Mouse (Mus musculus): ENCODE data around the gene A2ml1. TPM values are rescaled to one million over a fixed set of nuclear protein-coding genes. Genes with fewer than 3 reads are reported as not detected.
A peak's percentile ranks its signal among the peaks of the same experiment; 100 is the strongest.
"Not testable (repeated sequence)": the region's sequence is repeated elsewhere in the genome, so short reads cannot be mapped to it uniquely, and the experiment has no call there.

A2ml1 gene
- 0.08 and 0.15 TPM in 2 replicates for polyA plus RNA-seq (2016; fragmentation: Nextera tagmentation; extraction: Ambion mirVana)

DNA sequence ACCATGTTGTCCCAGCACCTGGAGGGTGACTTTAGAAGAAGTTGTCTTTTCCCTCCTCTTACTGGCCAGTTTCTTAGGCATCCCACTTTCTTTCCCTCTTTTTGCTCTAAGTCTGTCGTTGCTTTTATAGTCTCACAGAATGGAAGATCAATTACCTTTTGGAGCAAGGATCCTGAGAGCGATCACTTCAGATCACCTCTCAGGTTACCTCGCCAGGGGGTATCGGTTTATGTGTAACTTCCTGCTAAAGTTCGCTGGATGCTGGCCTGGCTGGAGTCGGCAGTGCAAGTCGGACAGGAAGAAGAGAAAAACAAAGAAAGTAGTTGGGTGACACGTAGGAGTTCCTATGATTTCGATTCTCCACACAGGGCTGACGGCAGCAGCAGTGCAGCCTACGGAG is at the start of gene A2ml1:
A2ml1 (minus strand) TSS at position 101 of the 400 bp plus-strand sequence.
- H3K36me3 ChIP-seq = no peaks in the 10 kb centered on the region
- no peaks in the 10 kb centered on the region for H3K9me3 ChIP-seq (replicated peaks)
- no peak within 1 kb of the TSS for H3K4me3 ChIP-seq
- H3K4me1 ChIP-seq (replicated peaks) = peaks cover 4% of the 10 kb centered on the region; the same call in 1 of the 2 replicates
- no peaks in the 10 kb centered on the region for H3K27me3 ChIP-seq (replicated peaks)
- H3K9ac ChIP-seq = no peak within 1 kb of the TSS
- ATAC-seq (ENCODE audit: insufficient number of reproducible peaks, low FRiP score) = no peak
- 68% methylated on average over 11 of the region's 11 CpGs for WGBS
- no peak within 1 kb of the TSS for H3K4me2 ChIP-seq
- H3K27ac ChIP-seq (ENCODE audit: poor library complexity, severe bottlenecking) = no peak within 1 kb of the TSS

DNA sequence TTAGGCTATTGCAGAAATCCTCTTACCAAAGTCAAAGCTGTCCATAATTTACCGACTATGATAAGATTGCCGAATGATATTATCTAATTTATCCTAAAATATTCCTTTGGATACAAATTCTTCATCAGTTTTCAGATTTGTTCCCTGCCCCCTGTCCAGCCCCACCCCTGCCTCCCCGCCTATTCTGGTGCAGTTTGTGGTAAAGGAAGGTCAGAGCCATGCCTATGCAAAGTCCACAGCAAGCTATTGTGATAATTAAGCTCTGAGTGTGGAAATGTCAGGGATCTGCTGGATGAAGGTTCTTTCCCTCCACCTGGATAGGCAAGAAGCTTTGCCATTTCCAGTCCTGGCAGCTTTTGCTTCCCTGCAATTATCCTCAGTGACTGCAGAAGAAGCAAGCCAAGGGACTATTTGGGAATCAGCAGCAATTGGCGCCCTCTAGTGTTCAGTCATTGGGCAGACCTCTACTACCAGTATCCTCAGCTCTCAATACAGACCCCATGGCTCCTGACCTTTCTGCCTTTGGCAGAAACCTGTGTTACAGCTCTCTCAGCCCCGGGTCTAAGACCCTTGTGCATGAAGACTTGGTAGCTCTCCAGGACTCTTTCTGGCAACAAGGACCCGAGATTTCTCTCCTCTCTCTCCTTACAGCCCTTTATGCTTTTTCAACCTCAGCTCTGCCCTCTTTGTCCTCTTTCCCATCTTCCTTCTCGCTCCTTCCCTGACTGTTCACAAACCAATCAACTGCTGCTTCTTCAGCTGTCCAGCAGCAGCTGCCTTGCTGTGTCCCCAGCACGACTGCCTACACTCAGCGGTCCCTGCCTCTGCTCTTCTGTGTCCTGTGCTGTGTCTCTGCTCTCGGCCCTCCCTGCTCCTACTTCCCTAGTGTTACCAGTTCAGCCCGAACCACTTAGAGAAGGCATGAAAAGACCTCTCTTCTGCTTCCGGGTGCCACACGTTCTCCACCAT is 48.6 kb upstream of the A2ml1 start:
- WGBS = 47% methylated on average over 13 of the region's 13 CpGs
- ATAC-seq (ENCODE audit: insufficient number of reproducible peaks, low FRiP score) = peak; percentile 63; the same call in 1 of the 2 replicates
- H3K4me3 ChIP-seq; H3K27ac ChIP-seq (ENCODE audit: poor library complexity, severe bottlenecking); H3K36me3 ChIP-seq; H3K4me1 ChIP-seq (replicated peaks); H3K4me2 ChIP-seq; H3K9ac ChIP-seq; H3K27me3 ChIP-seq (replicated peaks); H3K9me3 ChIP-seq (replicated peaks): not testable (repeated sequence)

DNA sequence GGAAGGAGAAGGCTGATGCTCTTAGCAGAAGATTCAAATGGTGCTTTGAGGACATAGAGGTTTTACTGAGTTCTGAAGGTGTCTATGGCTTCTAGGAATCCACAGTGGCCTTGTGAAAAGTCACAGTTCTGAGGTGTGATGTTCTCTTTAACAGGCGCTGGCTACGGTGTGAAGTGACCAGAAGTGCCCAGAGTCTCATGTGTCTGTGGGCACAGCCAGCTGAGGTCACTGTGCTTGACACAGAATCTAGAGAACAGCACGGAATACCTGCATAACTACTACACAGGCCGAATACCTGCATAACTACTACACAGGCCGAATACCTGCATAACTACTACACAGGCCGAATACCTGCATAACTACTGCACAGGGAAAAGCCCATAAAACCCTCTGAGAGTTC is 43.8 kb upstream of the A2ml1 start:
- 84% methylated on average over 6 of the region's 6 CpGs for WGBS
- H3K27me3 ChIP-seq (replicated peaks); H3K4me2 ChIP-seq; ATAC-seq (ENCODE audit: insufficient number of reproducible peaks, low FRiP score); H3K9ac ChIP-seq; H3K27ac ChIP-seq (ENCODE audit: poor library complexity, severe bottlenecking); H3K9me3 ChIP-seq (replicated peaks); H3K4me3 ChIP-seq; H3K4me1 ChIP-seq (replicated peaks); H3K36me3 ChIP-seq: not testable (repeated sequence)

DNA sequence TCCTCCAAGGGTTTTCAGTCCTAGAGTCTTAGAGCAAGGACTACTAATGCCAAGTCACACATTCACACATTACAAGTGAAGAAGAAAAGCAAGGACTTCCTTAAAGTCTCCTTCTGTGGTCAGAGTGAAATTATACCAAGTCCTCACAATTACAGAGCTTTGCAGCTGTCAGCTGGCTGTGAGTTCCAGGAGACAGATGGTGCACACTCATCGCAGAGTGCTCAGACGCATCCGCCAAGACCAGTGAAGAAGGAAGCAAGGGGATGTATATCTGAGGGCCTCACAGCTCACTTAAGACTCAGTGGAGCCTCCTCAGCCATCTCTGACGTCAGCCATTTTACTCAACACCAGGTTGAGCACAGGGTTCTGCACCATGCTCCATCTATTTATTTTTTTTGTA is 43.0 kb upstream of the A2ml1 start:
- H3K36me3 ChIP-seq = no peaks in the 10 kb centered on the region
- H3K4me3 ChIP-seq = no peak overlapping the region
- H3K27me3 ChIP-seq (replicated peaks) = no peaks in the 10 kb centered on the region
- H3K27ac ChIP-seq (ENCODE audit: poor library complexity, severe bottlenecking) = no peak overlapping the region
- no peak for ATAC-seq (ENCODE audit: insufficient number of reproducible peaks, low FRiP score)
- H3K9me3 ChIP-seq (replicated peaks) = no peaks in the 10 kb centered on the region
- 76% methylated on average over 4 of the region's 4 CpGs for WGBS
- no peak overlapping the region for H3K9ac ChIP-seq
- H3K4me1 ChIP-seq (replicated peaks) = no peaks in the 10 kb centered on the region
- H3K4me2 ChIP-seq = no peak overlapping the region

DNA sequence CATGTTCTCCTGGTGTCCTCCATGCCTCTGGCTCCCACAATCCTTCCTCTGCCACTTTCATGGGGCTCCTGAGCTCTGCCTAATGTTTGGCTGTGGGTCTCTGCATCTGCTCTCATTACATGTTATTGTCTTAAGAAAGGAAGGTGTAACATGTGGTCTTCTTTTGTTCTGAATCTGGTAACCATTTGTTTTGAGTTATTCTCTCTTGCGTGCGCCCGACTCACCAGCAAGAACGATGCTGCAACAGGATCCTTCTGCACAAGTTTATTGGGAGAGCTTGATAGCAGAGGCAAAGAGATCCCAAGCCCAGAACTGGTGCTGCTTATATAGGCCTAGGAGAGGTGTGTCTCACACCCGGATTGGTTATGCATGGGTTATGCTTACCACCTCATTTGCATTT is 42.0 kb upstream of the A2ml1 start, which contains the start of gene Klrb1a:
Klrb1a (minus strand) TSS at position 101 of the 400 bp plus-strand sequence.
- H3K4me3 ChIP-seq; ATAC-seq (ENCODE audit: insufficient number of reproducible peaks, low FRiP score); H3K9ac ChIP-seq; H3K4me2 ChIP-seq; H3K27me3 ChIP-seq (replicated peaks); H3K27ac ChIP-seq (ENCODE audit: poor library complexity, severe bottlenecking); H3K9me3 ChIP-seq (replicated peaks); H3K4me1 ChIP-seq (replicated peaks); H3K36me3 ChIP-seq: not testable (repeated sequence)
- WGBS = 94% methylated on average over 5 of the region's 5 CpGs

DNA sequence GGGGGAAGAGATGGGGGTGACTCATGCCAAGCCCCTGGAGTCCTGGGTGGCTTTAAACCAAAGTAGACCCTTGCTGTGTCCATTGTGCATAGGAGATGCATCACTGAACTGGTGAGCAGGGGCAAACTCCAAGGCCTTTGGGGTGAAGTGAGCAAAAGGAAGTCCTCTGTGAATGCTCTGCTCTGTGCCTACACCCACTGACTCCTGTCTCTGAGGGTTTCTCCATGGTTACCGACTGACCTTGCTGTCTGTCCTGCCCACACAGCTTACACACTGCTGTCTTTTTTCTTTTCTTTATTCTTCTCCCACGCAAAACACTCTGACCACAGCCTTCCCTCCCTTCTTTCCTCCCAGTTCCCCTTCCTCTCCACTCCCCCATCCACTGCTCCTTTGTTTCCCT is 41.3 kb upstream of the A2ml1 start:
- no peaks in the 10 kb centered on the region for H3K4me1 ChIP-seq (replicated peaks)
- no peak for ATAC-seq (ENCODE audit: insufficient number of reproducible peaks, low FRiP score)
- no peak overlapping the region for H3K27ac ChIP-seq (ENCODE audit: poor library complexity, severe bottlenecking)
- no peak overlapping the region for H3K4me3 ChIP-seq
- WGBS = 66% methylated on average over 2 of the region's 2 CpGs
- H3K27me3 ChIP-seq (replicated peaks) = no peaks in the 10 kb centered on the region
- H3K9ac ChIP-seq = no peak overlapping the region
- H3K4me2 ChIP-seq = no peak overlapping the region
- H3K9me3 ChIP-seq (replicated peaks) = no peaks in the 10 kb centered on the region
- no peaks in the 10 kb centered on the region for H3K36me3 ChIP-seq

DNA sequence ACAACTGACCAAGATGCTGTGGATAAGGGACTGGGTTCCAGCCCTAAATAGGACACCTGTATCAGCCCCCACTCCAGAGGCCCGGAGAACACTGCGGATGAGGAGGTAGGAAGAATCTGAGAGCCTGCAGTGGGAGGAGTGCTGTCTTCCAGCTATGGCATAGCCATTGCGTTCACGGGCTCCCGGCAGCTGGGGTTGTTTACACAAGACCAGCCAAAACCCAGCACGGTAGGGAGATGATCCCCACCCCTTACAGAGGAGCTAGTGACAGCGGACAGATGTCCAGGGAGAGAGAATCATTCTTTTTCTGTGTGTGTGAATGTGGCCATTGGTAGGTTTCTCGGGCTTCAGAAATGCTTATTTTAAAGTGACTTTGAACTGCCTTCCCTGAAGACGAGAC is 24.9 kb upstream of the A2ml1 start:
- Histone ChIP-seq H3K4me1 (replicated peaks) (no peaks in the 10 kb centered on the region), H3K9ac (no peak overlapping the region), H3K36me3 (no peaks in the 10 kb centered on the region), H3K9me3 (replicated peaks) (no peaks in the 10 kb centered on the region), H3K27ac (ENCODE audit: poor library complexity, severe bottlenecking) (no peak overlapping the region), H3K4me3 (no peak overlapping the region), H3K4me2 (no peak overlapping the region), H3K27me3 (replicated peaks) (no peaks in the 10 kb centered on the region)
- WGBS = 53% methylated on average over 9 of the region's 9 CpGs
- ATAC-seq (ENCODE audit: insufficient number of reproducible peaks, low FRiP score) = no peak

DNA sequence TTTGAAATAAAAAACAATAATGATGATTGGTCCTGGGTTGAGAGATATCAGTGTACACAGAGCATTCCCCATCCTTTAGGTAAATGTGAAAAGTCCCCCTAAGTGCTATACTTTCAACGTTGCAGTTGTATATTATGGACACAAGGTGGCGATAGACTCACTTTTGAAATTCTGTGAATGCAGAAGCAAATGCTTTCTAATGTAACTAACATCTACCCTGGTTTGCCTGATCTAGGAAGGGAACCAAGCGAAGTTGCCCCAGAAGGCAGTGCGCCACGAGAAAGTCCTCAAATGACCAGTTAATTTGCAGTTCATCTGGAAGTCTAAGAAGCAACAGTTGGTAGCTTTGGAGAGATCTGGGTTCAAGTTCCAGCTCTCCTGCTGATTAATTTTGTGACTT is 23.1 kb upstream of the A2ml1 start:
- WGBS = 29% methylated on average over 5 of the region's 5 CpGs
- ATAC-seq (ENCODE audit: insufficient number of reproducible peaks, low FRiP score) = 0 out of 2 replicates have a peak, but pooled peaks have one; percentile 15
- Histone ChIP-seq H3K4me1 (replicated peaks) (no peaks in the 10 kb centered on the region), H3K9ac (no peak overlapping the region), H3K4me3 (no peak overlapping the region), H3K4me2 (no peak overlapping the region), H3K27me3 (replicated peaks) (no peaks in the 10 kb centered on the region), H3K27ac (ENCODE audit: poor library complexity, severe bottlenecking) (no peak overlapping the region), H3K36me3 (no peaks in the 10 kb centered on the region), H3K9me3 (replicated peaks) (no peaks in the 10 kb centered on the region)

DNA sequence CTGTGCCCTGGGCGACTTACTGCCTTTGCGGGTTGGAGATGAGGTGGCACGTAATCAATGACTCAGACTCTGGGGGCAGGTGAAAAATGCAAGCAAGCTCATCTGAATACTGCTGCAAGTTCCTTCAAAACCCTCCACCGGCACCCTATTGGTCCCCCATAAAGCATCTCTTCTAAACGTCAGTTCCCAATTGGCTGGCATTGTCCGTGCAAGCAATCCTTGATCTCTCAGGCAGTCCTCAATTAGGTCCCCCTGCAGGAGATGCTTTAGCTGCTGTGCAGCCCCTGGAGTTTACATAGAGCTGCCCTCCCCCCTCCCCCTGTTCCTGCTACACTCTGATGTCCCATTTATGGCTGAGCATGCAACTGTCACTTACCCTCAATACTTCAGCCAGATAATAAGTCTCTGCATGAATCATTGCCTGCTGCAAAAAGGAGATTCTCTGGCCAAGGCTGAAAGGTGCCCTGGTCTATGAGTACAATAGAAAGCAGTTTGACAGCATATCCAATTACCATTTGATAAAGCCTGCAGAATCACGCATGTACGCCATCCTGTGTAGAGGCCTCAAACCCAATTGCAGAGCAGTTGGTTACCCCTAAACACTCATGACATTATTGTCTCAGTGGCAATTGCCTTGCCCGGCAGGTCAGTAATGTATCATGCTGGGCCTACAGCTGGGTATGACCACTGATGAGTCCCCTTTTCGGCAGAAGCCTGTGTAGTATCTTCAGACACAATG is 21.2 kb upstream of the A2ml1 start:
- Histone ChIP-seq H3K27ac (ENCODE audit: poor library complexity, severe bottlenecking) (no peak overlapping the region), H3K4me2 (no peak overlapping the region), H3K4me3 (no peak overlapping the region), H3K4me1 (replicated peaks) (no peaks in the 10 kb centered on the region), H3K27me3 (replicated peaks) (no peaks in the 10 kb centered on the region), H3K9ac (no peak overlapping the region), H3K9me3 (replicated peaks) (no peaks in the 10 kb centered on the region), H3K36me3 (no peaks in the 10 kb centered on the region)
- WGBS = 63% methylated on average over 10 of the region's 10 CpGs
- ATAC-seq (ENCODE audit: insufficient number of reproducible peaks, low FRiP score) = no peak

DNA sequence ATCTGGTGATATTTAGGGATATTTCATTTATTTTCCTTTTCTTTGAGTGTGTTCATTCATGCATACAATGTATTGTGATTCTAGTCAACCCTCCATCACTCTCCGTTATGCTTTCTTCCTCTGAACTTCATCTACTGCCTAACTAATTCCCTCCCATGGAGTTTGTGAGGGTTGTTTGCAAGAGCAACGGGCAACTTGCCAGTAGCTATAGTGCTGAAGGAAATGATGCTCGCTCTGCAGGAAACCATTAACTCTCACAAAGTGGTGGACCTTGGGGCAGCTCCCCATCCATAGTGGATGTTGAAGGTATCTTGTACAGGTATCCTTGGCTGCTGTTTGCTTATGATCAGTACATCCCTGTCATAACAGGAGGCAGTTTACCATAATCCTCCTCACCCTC is 20.6 kb upstream of the A2ml1 start:
- Histone ChIP-seq H3K27me3 (replicated peaks) (no peaks in the 10 kb centered on the region), H3K27ac (ENCODE audit: poor library complexity, severe bottlenecking) (no peak overlapping the region), H3K4me3 (no peak overlapping the region), H3K9me3 (replicated peaks) (no peaks in the 10 kb centered on the region), H3K36me3 (no peaks in the 10 kb centered on the region), H3K4me1 (replicated peaks) (no peaks in the 10 kb centered on the region), H3K9ac (no peak overlapping the region), H3K4me2 (no peak overlapping the region)
- ATAC-seq (ENCODE audit: insufficient number of reproducible peaks, low FRiP score) = no peak
- WGBS = 56% methylated on average over 3 of the region's 3 CpGs

DNA sequence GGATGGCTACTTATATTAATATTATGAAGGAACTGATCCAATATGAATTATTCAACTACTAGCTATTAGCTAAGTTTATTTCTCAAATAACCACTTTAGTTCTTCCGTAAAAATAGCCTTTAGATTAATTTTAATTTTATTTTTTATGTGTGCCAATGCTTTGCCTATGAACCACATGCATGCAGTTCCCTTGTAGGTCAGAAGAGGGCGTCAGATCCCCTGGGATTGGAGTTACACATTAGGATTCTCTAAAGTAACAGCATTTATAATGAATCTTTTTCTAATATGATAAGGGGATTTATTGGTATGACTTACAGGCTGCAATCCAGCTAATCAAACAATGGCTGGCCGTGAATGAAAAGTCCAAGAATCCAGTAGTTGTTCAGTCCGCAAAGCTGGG is 18.1 kb upstream of the A2ml1 start:
- no peaks in the 10 kb centered on the region for H3K9me3 ChIP-seq (replicated peaks)
- no peak overlapping the region for H3K4me2 ChIP-seq
- ATAC-seq (ENCODE audit: insufficient number of reproducible peaks, low FRiP score) = no peak
- H3K9ac ChIP-seq = no peak overlapping the region
- 54% methylated on average over 4 of the region's 4 CpGs for WGBS
- no peak overlapping the region for H3K27ac ChIP-seq (ENCODE audit: poor library complexity, severe bottlenecking)
- H3K4me3 ChIP-seq = no peak overlapping the region
- H3K36me3 ChIP-seq = no peaks in the 10 kb centered on the region
- H3K4me1 ChIP-seq (replicated peaks) = no peaks in the 10 kb centered on the region
- no peaks in the 10 kb centered on the region for H3K27me3 ChIP-seq (replicated peaks)

Data from heart, embryonic 12.5 days (tissue).